Mouse (Mus musculus) cortical plate, adult 2 months (tissue): Measurements from ENCODE around the gene Spesp1.

Experiments used
- CTCF ChIP-seq: fragments of 200-500 bp; IDR thresholded peaks from 2 replicates; pipeline ENCODE4 v1.5.1; 2011; ENCODE audit warnings: mild to moderate bottlenecking, control low read depth, low read length; ENCODE audit not compliant: insufficient read depth; ENCODE audit errors: extremely low read depth
- POLR2A ChIP-seq: fragments of 200-500 bp; IDR thresholded peaks from 2 replicates; pipeline ENCODE4 v1.6.1; 2011; ENCODE audit warnings: mild to moderate bottlenecking, low read length, control low read depth; ENCODE audit not compliant: insufficient read depth; ENCODE audit errors: extremely low read depth

- TF ChIP-seq CTCF (no peak), POLR2A (no peak)
These were observed 18.4 kb downstream of the Spesp1 start for GRCm38 (mm10) chr9:62263652-62264051.
